Mouse (Mus musculus): ENCODE measurements around the gene Gm4894. TPM values are rescaled to one million over a fixed set of nuclear protein-coding genes. Genes with fewer than 3 reads are reported as not detected.

The Gm4894 gene
- total RNA-seq (2021): not detected

- intact Hi-C loops (cut with DNase I): no loop called here
Observed at GRCm38 (mm10) chr9:49250231-49250630, at the start of gene Gm4894. Gene Gm4894 (plus strand): TSS chr9:49250531.

GRCm38 (mm10) chr9:49206331-49206730 lies 44.0 kb upstream of the Gm4894 start:
- intact Hi-C loops (cut with DNase I): no loop called here
- DNase-seq (ENCODE audit: low spot score in 2 of 2): peak in 1 of 2 experiments; percentile 12

More at GRCm38 (mm10) chr9:49250231-49250630, at the start of gene Gm4894:
- no peak for DNase-seq (ENCODE audit: low spot score in 2 of 2)

DNA sequence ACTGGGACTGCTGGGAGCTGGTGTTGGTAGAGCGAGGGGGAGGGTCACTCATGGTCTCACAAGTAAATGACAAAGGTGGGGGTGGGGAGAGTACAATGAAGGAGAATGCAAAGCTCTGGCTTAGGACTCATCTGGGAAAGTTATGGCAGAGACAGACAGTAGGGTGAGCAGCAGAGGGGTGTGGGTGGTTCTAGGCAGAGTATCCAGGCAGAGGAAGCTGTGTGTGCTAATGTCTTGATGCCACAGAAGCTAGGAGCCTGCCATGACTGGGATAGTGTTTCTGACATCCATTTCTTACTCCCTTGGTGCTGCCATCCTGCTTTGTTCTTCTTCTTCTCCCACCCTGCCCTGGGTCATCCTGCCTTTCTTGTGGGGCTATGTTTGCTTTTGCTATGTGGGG lies 38.8 kb upstream of the Gm4894 start:
- intact Hi-C loops (cut with DNase I): no loop called here
- DNase-seq (ENCODE audit: low spot score in 2 of 2): peak in 1 of 2 experiments; percentile 39

GRCm38 (mm10) chr9:49214734-49215133 lies 35.6 kb upstream of the Gm4894 start:
- DNase-seq (ENCODE audit: low spot score in 2 of 2): no peak
- intact Hi-C loops (cut with DNase I): no loop called here

GRCm38 (mm10) chr9:49217626-49218607 lies 32.4 kb upstream of the Gm4894 start:
- intact Hi-C loops (cut with DNase I): no loop called here
- DNase-seq (ENCODE audit: low spot score in 2 of 2): no peak

- intact Hi-C loops (cut with DNase I): loop anchor here (10.0 kb wide), 1 partner anchor 360 kb away; no protein-coding TSS in a partner anchor
- DNase-seq (ENCODE audit: low spot score in 2 of 2): no peak
Observed at GRCm38 (mm10) chr9:49224488-49224887, 25.8 kb upstream of the Gm4894 start.

DNA sequence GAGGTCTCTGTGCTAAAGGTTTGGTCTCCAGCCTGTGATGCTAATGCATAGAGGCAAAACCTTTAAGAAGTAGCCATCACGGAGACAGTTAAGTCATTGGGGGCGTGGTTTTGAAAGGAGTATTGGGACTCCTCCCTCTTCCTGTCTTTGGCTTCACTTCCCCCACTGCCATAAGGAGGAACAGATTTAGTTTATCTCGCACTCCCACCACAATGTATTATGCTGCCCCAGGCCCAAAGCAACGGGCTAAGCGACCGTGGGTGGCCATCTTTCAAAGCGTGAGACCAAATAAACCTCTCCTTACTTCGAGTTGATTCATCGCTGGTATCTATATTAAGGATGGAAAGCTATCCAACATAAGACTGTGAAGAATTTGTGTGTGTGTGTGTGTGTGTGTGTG lies 22.9 kb upstream of the Gm4894 start:
- intact Hi-C loops (cut with DNase I): loop anchor here (10.0 kb wide), 1 partner anchor 357 kb away; no protein-coding TSS in a partner anchor
- peak; percentile 37 to 86 for DNase-seq (ENCODE audit: low spot score in 2 of 2)

- peak; percentile 21 to 67 for DNase-seq (ENCODE audit: low spot score in 2 of 2)
- intact Hi-C loops (cut with DNase I): loop anchor here (10.0 kb wide), 1 partner anchor 356 kb away; no protein-coding TSS in a partner anchor
Observed at GRCm38 (mm10) chr9:49229054-49229453, 21.3 kb upstream of the Gm4894 start.

DNA sequence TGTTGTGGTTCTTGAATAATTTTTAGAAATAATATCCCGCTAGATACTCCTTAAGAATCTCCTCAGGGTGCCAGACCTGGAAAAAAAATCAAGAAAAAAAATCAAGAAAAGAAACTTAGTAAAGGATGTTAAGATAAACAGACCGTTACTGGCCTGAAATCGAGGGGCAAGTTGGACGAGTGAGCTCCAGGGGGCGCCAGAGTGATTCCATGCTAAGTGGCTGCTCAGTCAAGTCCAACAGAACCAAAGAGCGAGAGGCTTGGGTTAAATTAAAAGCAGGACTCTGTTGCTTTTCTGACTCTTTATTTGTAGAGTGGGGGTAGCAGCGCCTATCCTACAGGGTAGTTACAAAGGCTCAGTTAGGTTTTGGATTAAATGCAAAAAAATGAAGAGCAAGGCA lies 3.5 kb upstream of the Gm4894 start:
- intact Hi-C loops (cut with DNase I): loop anchor here (1.0 to 5.0 kb wide), 2 partner anchors 165 to 241 kb away; partner anchors contain the start of gene Tmprss5
- DNase-seq (ENCODE audit: low spot score in 2 of 2): peak; percentile 64 to 68

- intact Hi-C loops (cut with DNase I): no loop called here
- DNase-seq (ENCODE audit: low spot score in 2 of 2): no peak
Observed at GRCm38 (mm10) chr9:49268949-49269348, 18.6 kb downstream of the Gm4894 start.

- DNase-seq (ENCODE audit: low spot score in 2 of 2): peak in 1 of 2 experiments; percentile 36
- intact Hi-C loops (cut with DNase I): no loop called here
Observed at GRCm38 (mm10) chr9:49273566-49273965, 23.2 kb downstream of the Gm4894 start.

- DNase-seq (ENCODE audit: low spot score in 2 of 2): peak in 1 of 2 experiments; percentile 6
- intact Hi-C loops (cut with DNase I): no loop called here
Observed at GRCm38 (mm10) chr9:49275976-49276375, 25.6 kb downstream of the Gm4894 start.

DNA sequence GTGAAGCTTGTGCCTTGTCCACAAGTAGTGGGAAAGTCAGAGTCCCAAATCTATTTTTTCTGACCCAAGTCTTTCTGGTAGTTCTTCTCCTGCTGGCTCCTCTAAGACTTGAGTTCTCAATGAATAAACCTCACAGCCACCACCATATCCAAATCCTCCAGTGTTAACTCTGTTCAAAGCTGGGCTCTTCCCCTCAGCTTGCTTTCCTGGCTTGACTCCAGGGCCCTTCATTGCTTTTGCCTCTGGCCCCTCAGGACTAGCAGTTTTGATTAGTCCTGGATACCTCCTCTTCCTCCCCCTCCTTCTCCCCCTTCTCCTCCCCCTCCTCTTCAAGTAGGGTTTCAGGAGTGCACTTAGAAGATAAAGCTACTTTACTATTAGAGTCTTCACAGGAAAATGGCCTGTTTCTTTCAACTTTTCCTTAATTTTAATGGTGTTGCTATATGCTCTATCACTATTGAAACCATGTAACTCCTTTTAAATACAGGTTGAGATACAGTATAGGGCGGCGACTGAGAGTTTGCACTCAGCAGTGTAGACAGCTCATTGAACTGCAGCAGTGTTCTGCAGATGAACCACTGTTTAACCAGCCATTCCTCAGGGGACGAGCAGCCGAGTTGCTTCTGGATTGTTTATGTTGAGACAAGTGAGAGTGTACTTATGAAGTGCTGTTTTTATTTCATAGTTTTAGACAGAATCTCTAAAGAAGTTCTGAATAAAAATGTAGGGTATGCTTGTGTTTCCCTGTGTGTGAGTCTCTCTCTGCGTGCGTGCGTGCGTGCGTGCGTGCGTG lies 26.4 kb downstream of the Gm4894 start:
- DNase-seq (ENCODE audit: low spot score in 2 of 2): no peak
- intact Hi-C loops (cut with DNase I): no loop called here

GRCm38 (mm10) chr9:49295101-49295500 lies 44.8 kb downstream of the Gm4894 start:
- DNase-seq (ENCODE audit: low spot score in 2 of 2): no peak
- intact Hi-C loops (cut with DNase I): no loop called here

DNA sequence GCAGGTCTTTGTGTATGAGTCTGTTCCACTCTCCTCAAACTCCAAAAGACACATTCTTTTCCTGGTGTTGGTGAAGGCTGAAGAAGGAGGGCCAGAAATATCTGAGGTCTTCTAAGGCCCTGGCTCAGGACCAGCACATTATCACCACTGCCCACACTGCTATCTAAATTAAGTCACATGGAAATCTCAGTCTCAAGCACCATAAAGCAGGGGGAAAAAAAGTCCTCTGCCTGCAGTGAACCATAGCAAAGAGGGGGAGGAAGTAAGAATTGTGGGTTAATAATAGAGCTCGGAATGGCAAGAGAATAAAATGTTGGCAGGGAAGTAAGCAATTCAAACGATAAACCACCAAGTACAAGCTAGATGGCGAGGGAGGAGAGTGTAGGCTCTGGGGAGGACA lies 57.2 kb downstream of the Gm4894 start:
- DNase-seq (ENCODE audit: low spot score in 2 of 2): peak; percentile 9 to 66
- intact Hi-C loops (cut with DNase I): no loop called here

DNA sequence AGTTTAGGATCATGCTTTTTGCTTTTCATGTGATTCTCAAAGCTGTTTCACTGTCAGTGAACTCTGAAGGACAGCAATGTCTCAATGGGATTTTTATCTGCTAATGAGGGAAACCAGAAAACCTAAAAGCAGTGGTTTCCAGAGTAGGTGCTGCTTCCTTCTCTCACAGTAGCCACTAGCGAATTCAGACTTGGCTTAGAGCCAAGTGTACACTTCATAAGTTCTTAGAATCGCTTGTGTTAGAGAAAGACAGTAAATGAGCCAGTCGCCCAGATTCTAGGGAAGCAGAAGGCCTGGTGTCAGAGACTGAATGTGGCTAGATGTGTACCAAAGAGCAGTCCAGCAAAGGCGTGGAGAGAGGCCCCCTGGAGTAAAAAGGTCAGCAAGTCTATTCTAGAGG lies 60.5 kb downstream of the Gm4894 start:
- intact Hi-C loops (cut with DNase I): no loop called here

GRCm38 (mm10) chr9:49318638-49319037 lies 68.3 kb downstream of the Gm4894 start:
- intact Hi-C loops (cut with DNase I): no loop called here
- no peak for DNase-seq (ENCODE audit: low spot score in 2 of 2)

More for the DNA sequence above, 60.5 kb downstream of the Gm4894 start:
- no peak for DNase-seq (ENCODE audit: low spot score in 2 of 2)

All from left cerebral cortex, postnatal 25 days (tissue).